Mouse (Mus musculus): ENCODE data around the gene Gm20388. TPM values are rescaled to one million over a fixed set of nuclear protein-coding genes. Genes with fewer than 3 reads are reported as not detected.

The Gm20388 gene
- total and polyA plus RNA-seq, 2 experiments from 2014 or later: 51.3 TPM; not detected in 1

DNA sequence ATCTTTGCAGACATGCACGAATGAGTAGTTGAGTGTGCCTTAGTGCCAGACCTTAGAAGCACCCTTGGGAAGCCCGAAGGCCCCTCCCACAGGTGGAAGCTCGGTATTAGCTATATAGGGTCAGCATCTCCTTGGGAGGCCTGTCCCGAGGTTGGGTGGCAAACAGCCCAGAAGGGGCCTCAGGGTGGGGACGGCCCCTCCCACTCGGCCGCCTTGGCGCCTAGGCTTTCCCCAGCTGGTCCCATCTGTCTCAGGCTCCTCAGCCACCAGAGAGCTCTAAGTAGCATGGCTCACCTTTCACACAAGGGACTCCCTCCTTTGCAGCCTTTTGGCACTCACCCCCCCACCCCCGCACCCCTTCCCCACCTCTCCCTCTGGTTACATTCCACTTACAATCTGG, 273.7 kb downstream of the Gm20388 start:
- DNase-seq (no peak), ATAC-seq (no peak)
- no peak for TF ChIP-seq CTCF (IDR thresholded peaks at IDR 0.05; ENCODE audit: low read depth)
- H3K27ac ChIP-seq (ENCODE audit: low read depth, low read length): no peak overlapping the region
- no peaks in the 10 kb centered on the region for H3K36me3 ChIP-seq (ENCODE audit: insufficient read depth)
- no peak overlapping the region for H3K4me2 ChIP-seq (ENCODE audit: low read depth)
- 26% methylated on average over 9 of the region's 9 CpGs for WGBS
- no peaks in the 10 kb centered on the region for H3K9me3 ChIP-seq (ENCODE audit: low read length)
- H3K4me1 ChIP-seq (ENCODE audit: insufficient read depth): no peaks in the 10 kb centered on the region
- no peak overlapping the region for H3K9ac ChIP-seq
- no peak overlapping the region for H3K4me3 ChIP-seq (ENCODE audit: low read depth, low read length)
- H3K27me3 ChIP-seq (ENCODE audit: insufficient read depth, low read length): no peaks in the 10 kb centered on the region

DNA sequence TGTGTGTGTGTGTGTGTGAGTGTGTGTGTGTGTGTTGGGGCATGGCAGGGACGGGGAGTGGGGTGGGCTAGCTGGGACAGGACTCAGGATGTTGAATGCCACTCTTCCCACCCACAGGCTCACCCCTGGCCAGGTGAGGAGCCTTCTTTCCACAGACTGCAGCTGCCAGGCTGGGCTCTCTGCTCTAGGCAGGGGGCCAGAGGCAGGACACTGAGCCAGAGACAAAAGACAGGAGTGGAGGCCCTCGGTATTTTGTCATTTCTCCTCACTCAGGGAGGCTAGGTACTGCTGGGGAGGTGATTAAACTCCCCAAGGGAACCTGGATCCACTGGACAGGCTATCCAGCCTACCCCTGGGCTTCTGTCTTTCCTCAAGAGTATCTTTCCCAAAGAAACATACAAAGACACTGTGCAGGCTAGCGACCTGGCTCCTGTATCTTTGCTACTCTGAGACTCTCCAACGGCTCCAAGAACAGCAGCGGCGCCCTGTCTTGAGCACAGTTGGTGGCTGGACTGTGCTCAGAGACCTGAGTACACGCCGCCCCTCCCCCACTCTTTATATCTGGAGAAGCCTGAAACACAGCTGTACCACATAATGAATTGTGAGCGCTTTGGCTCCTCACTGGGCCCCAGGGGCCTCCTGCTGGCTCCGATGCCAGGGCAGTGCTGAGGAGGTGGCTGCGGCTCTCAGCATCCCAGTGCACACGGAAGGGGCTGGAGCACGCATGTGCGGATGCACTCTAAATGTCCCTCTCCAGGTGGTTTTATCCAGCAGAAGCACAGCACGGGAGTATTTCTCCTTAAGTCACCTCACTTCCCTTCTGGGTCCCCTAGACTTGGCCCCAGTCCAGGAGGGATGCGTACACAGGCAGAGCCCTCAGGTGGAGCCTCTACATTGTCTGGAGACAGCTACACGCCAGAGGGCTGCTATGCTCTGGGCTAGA, 274.5 kb downstream of the Gm20388 start:
- H3K9ac ChIP-seq: no peak overlapping the region
- no peaks in the 10 kb centered on the region for H3K9me3 ChIP-seq (ENCODE audit: low read length)
- no peak for TF ChIP-seq CTCF (IDR thresholded peaks at IDR 0.05; ENCODE audit: low read depth)
- no peak overlapping the region for H3K27ac ChIP-seq (ENCODE audit: low read depth, low read length)
- H3K4me2 ChIP-seq (ENCODE audit: low read depth): no peak overlapping the region; the same call in 1 of the 2 replicates
- ATAC-seq (peak; percentile 21; the same call in 1 of the 2 replicates), DNase-seq (peak; percentile 46)
- H3K4me1 ChIP-seq (ENCODE audit: insufficient read depth): no peaks in the 10 kb centered on the region
- no peak overlapping the region for H3K4me3 ChIP-seq (ENCODE audit: low read depth, low read length)
- 16% methylated on average over 16 of the region's 17 CpGs for WGBS
- no peaks in the 10 kb centered on the region for H3K36me3 ChIP-seq (ENCODE audit: insufficient read depth)
- H3K27me3 ChIP-seq (ENCODE audit: insufficient read depth, low read length): no peaks in the 10 kb centered on the region

DNA sequence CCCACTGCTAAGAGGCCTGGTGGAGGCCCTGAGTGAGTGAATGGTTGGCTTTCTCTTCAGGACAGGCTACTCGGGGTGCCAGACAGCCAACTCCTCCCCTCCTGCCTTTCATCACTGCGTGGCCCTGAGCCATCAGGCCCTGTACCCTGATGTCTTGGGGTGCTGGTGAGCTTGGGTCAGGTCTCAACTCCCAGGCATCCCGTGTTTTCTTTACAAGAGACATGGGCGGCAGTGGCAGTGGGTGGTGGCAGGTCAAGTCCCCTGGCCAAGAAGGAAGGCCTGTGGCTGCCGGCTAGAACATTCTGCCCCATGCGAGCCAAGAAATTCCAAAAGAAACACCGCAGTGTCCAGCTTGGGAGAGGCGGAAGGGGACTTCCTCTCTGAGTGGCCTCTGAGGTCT, 275.8 kb downstream of the Gm20388 start:
- no peak overlapping the region for H3K9ac ChIP-seq
- WGBS: 49% methylated on average over 8 of the region's 8 CpGs

DNA sequence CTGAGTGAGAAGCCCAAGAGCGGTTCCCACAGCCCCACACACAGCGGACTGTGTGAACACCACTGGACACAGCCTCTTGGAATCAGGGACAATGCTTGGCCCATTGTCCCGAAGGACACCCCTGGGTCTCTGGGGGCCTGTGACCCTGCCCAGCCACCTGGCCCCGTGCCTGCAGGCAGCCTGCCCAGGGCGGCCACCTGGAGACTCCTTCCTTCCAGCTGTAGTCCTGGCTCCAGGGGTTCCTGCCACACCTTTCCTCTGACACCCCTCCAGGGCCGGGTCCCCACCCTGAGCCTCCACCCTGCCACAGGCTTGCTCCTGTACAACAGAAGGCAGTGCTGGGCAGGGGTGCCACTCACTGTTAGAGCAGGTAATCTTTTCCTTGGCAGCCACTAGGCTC, 277.9 kb downstream of the Gm20388 start:
- no peak for TF ChIP-seq CTCF (IDR thresholded peaks at IDR 0.05; ENCODE audit: low read depth)
- Histone ChIP-seq H3K9me3 (ENCODE audit: low read length) (no peaks in the 10 kb centered on the region), H3K9ac (no peak overlapping the region)

More for the DNA sequence above, 275.8 kb downstream of the Gm20388 start:
- DNase-seq (no peak), ATAC-seq (peak; percentile 21; the same call in 1 of the 2 replicates)
- H3K36me3 ChIP-seq (ENCODE audit: insufficient read depth): no peaks in the 10 kb centered on the region
- no peaks in the 10 kb centered on the region for H3K4me1 ChIP-seq (ENCODE audit: insufficient read depth)
- no peak for TF ChIP-seq CTCF (IDR thresholded peaks at IDR 0.05; ENCODE audit: low read depth)
- H3K27me3 ChIP-seq (ENCODE audit: insufficient read depth, low read length): no peaks in the 10 kb centered on the region
- no peak overlapping the region for H3K27ac ChIP-seq (ENCODE audit: low read depth, low read length)
- H3K9me3 ChIP-seq (ENCODE audit: low read length): no peaks in the 10 kb centered on the region
- no peak overlapping the region for H3K4me2 ChIP-seq (ENCODE audit: low read depth)
- H3K4me3 ChIP-seq (ENCODE audit: low read depth, low read length): no peak overlapping the region

DNA sequence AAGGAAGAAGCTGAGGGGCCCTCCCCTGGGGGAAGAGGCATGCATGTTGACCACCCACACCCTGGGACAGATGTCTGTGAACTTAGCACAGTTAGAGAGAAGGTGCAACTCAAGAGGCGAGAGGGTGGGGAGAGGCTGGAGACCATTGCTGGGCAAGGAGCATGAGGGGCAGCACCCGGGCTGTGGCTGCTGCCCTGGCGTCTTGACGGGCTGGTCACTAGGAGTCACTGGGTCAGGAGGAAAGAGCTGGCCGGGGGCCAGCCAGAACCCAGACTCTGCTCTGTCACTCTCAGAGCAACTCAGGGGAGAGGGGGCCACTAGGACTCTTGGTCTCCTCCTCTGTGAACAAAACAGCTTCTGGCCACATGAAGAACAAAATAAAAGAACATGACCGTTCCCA, 278.8 kb downstream of the Gm20388 start:
- H3K9me3 ChIP-seq (ENCODE audit: low read length): no peaks in the 10 kb centered on the region
- no peak overlapping the region for H3K9ac ChIP-seq
- TF ChIP-seq CTCF (IDR thresholded peaks at IDR 0.05; ENCODE audit: low read depth): no peak
- no peaks in the 10 kb centered on the region for H3K4me1 ChIP-seq (ENCODE audit: insufficient read depth)
- H3K27me3 ChIP-seq (ENCODE audit: insufficient read depth, low read length): no peaks in the 10 kb centered on the region
- no peak for ATAC-seq
- no peak overlapping the region for H3K27ac ChIP-seq (ENCODE audit: low read depth, low read length)
- H3K4me3 ChIP-seq (ENCODE audit: low read depth, low read length): no peak overlapping the region
- no peak overlapping the region for H3K4me2 ChIP-seq (ENCODE audit: low read depth)
- DNase-seq: no peak
- H3K36me3 ChIP-seq (ENCODE audit: insufficient read depth): no peaks in the 10 kb centered on the region
- 84% methylated on average over 6 of the region's 6 CpGs for WGBS

More for the DNA sequence above, 277.9 kb downstream of the Gm20388 start:
- Histone ChIP-seq H3K27ac (ENCODE audit: low read depth, low read length) (no peak overlapping the region), H3K4me2 (ENCODE audit: low read depth) (no peak overlapping the region), H3K27me3 (ENCODE audit: insufficient read depth, low read length) (no peaks in the 10 kb centered on the region), H3K4me3 (ENCODE audit: low read depth, low read length) (no peak overlapping the region), H3K36me3 (ENCODE audit: insufficient read depth) (no peaks in the 10 kb centered on the region), H3K4me1 (ENCODE audit: insufficient read depth) (no peaks in the 10 kb centered on the region)
- ATAC-seq: no peak
- DNase-seq: no peak
- 76% methylated on average over 6 of the region's 6 CpGs for WGBS

DNA sequence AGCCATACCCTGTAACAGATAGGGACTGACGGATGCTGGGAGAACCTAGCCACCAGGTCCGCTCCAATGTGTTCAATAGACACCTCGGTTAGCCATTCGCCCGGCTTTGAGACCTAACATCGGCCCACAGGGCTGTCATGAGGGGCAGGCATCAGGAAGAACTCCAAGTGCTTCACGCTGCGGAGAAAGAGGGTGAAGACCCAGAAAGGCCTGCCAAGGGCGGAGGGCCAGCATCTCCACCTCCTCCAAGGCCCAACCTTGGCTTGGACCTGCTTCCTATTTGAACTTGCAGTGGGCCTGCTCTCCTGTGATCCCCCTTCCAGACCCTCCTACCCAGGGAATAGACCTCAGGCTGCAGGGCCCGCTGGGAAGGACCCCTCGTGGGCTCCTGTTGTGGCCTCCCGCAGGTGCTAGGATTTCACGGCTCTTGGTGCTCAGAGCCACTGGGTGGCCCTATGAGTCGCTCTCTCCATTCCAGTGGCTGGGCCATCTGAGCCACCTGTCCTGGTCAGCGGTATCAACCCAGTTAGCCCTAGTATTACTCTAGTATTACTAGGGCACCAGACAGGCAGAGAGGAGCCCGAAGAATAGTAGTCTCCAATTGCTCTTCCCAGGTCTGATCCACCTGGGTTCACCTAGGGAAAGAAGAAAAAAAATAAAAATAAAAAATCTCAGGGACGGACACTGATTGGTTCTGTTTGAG, 279.6 kb downstream of the Gm20388 start:
- 83% methylated on average over 17 of the region's 17 CpGs for WGBS
- H3K4me3 ChIP-seq (ENCODE audit: low read depth, low read length): no peak overlapping the region
- H3K36me3 ChIP-seq (ENCODE audit: insufficient read depth): no peaks in the 10 kb centered on the region
- no peak for TF ChIP-seq CTCF (IDR thresholded peaks at IDR 0.05; ENCODE audit: low read depth)
- H3K9ac ChIP-seq: no peak overlapping the region
- H3K27ac ChIP-seq (ENCODE audit: low read depth, low read length): no peak overlapping the region
- no peak for DNase-seq
- H3K4me2 ChIP-seq (ENCODE audit: low read depth): no peak overlapping the region
- no peaks in the 10 kb centered on the region for H3K4me1 ChIP-seq (ENCODE audit: insufficient read depth)
- no peak for ATAC-seq
- H3K27me3 ChIP-seq (ENCODE audit: insufficient read depth, low read length): no peaks in the 10 kb centered on the region
- no peaks in the 10 kb centered on the region for H3K9me3 ChIP-seq (ENCODE audit: low read length)

All from forebrain, postnatal 0 days (tissue).